Mouse (Mus musculus) neural tube, embryonic 15.5 days (tissue): Measurements from ENCODE around the gene Scmh1. TPM values are rescaled to one million over a fixed set of nuclear protein-coding genes. Genes with fewer than 3 reads are reported as not detected.

Source experiments
- ATAC-seq: fragments of 200-750 bp; cut with Nextera tagmentation; 2 replicates; pipeline ENCODE4 v1.8.0; 2017; ENCODE audit warnings: mild to moderate bottlenecking, moderate TSS enrichment, moderate library complexity; ENCODE audit not compliant: low FRiP score
- H3K27ac ChIP-seq: fragments of 300-500 bp; sonication (generic); replicated peaks from 2 replicates; pipeline ENCODE4 v1.5.1; 2015; ENCODE audit warnings: mild to moderate bottlenecking, inconsistent platforms
- H3K27me3 ChIP-seq: fragments of 300-500 bp; sonication (generic); replicated peaks from 2 replicates; pipeline ENCODE4 v1.6.1; 2015; ENCODE audit warnings: inconsistent platforms
- H3K36me3 ChIP-seq: fragments of 300-500 bp; sonication (generic); 2 replicates; pipeline ENCODE4 v1.6.1; 2015; ENCODE audit warnings: inconsistent platforms
- H3K4me1 ChIP-seq: fragments of 300-500 bp; sonication (generic); 2 replicates; pipeline ENCODE4 v1.6.1; 2015; ENCODE audit warnings: inconsistent platforms
- H3K4me2 ChIP-seq: fragments of 300-500 bp; sonication (generic); 2 replicates; pipeline ENCODE4 v1.6.1; 2015; ENCODE audit warnings: inconsistent platforms, mild to moderate bottlenecking, moderate library complexity
- H3K4me3 ChIP-seq: fragments of 300-500 bp; sonication (generic); replicated peaks from 2 replicates; pipeline ENCODE4 v1.5.1; 2015; ENCODE audit warnings: mild to moderate bottlenecking, inconsistent platforms
- H3K9ac ChIP-seq: fragments of 300-500 bp; sonication (generic); replicated peaks from 2 replicates; pipeline ENCODE4 v1.6.1; 2015; ENCODE audit warnings: mild to moderate bottlenecking, inconsistent platforms
- H3K9me3 ChIP-seq: fragments of 300-500 bp; sonication (generic); replicated peaks from 2 replicates; pipeline ENCODE4 v1.6.1; 2016; ENCODE audit warnings: inconsistent platforms
- WGBS: fragments of 180-500 bp; shearing (Covaris S2); methylation state at CpG from one replicate; pipeline ENCODE4 v1.1.7; 2015; ENCODE audit warnings: mixed read lengths; 5-methylcytosine and 5-hydroxymethylcytosine counted together
- polyA plus RNA-seq: library from polyadenylated mRNA; unstranded; fragments of >200 nt; fragmentation: Nextera tagmentation; extraction: Ambion mirVana; gene quantifications from 2 replicates; pipeline ENCODE4 v1.2.1, GENCODE M21; 2015

Scmh1 gene
- polyA plus RNA-seq = 77.5 and 80.4 TPM in 2 replicates

DNA sequence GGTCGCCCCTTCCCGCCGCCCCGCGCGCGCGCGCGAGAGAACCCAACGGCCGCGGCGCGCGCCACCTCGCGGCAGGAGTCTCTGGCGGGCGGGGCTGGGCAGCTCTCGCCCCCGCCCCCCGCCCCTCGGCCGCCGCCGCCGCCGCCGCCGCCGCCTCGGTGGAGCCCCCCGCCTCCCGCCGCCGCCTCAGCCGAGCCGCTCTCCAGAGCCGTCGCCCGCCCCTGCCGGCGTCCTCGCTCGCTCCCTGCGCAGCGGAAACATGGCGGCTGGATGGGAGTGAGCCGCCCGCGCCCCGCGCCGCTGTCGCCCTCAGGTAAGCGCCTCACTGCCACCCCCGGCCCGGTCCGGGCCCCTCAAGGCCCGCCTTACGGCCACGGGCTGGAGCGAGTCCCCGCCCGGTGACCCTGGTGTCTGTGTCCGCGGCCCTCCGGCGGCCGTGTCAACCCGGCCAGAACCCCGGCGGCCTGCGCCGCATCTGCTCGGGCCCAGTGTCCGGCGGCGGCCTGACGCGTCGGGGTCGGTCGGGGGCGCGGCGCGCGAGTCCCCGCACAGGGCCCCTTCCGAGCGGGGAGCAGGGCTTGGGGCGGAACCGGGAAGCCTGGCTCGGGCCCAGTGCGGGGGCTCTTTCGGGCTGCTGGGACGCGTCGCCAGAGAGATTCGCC is at the start of gene Scmh1:
Gene Scmh1, plus strand, starts transcription at position 138 of the 662 bp plus-strand sequence.
- no peaks in the 10 kb centered on the region for H3K27me3 ChIP-seq
- H3K4me3 ChIP-seq = peak within 1 kb of the TSS; percentile 77
- peak within 1 kb of the TSS; percentile 65 for H3K4me2 ChIP-seq
- peak; percentile 88 for ATAC-seq
- WGBS = 1% methylated on average over 51 of the region's 102 CpGs
- H3K27ac ChIP-seq = peak within 1 kb of the TSS; percentile 95
- H3K36me3 ChIP-seq = no peaks in the 10 kb centered on the region
- H3K9me3 ChIP-seq = no peaks in the 10 kb centered on the region
- peak within 1 kb of the TSS; percentile 96 for H3K9ac ChIP-seq
- peaks cover 29% of the 10 kb centered on the region for H3K4me1 ChIP-seq

DNA sequence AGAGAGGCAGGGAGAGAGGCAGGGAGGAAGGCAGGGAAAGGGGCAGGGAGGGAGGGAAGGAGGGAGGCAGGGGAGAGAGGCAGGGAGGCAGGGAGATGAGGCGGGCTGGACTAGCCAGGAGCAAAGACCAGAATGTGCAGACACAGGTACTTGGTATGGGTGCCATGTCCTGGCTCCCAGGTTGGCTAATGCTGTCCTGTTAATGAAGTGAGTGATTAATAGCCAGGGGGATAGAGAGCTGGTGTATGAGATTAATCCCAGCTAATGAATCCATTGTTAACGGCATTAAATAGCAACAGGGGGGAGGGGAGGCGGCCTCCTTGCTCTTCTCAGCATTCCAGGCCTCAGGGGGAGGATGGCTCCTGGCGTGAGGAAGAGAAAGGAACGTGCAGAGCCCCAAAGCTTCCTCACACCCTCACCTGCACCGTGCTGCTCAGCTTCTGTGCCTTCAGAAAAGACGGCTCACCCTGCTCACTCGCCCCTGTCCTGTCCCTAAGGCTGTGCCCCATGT is 45.0 kb upstream of the Scmh1 start:
- Histone ChIP-seq H3K9me3 (no peaks in the 10 kb centered on the region), H3K36me3 (no peaks in the 10 kb centered on the region), H3K4me2 (no peak overlapping the region), H3K9ac (no peak overlapping the region), H3K27me3 (no peaks in the 10 kb centered on the region), H3K4me3 (no peak overlapping the region), H3K4me1 (peaks cover 16% of the 10 kb centered on the region), H3K27ac (0 out of 2 replicates have a peak overlapping the region, but pooled peaks have one; percentile 51)
- peak; percentile 46; the same call in 1 of the 2 replicates for ATAC-seq
- WGBS = 8% methylated on average over 8 of the region's 8 CpGs

DNA sequence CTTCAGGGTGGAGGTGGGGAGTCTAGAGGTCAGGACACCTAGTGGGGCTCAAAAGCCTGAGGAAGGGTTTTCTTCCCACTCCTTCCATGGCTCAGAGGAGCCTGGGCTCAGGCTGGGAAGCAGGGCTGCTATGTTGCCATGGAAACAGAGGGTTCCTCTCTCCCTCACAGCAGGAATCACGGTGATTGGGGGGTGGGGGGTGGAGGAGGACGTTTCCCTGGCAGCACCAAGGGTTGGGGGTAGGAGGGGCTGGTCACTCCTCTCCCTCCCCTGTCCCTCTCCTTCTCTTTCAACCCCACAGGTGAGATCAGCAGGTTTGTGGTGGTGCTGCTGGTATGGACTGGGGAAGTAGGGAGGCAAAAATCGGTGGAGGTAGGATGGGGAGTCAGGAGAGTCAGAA is 40.4 kb upstream of the Scmh1 start:
- Histone ChIP-seq H3K4me2 (peak overlapping the region; percentile 40), H3K4me1 (peaks cover 34% of the 10 kb centered on the region), H3K4me3 (no peak overlapping the region), H3K36me3 (no peaks in the 10 kb centered on the region), H3K27ac (peak overlapping the region; percentile 60), H3K27me3 (no peaks in the 10 kb centered on the region), H3K9me3 (no peaks in the 10 kb centered on the region), H3K9ac (0 out of 2 replicates have a peak overlapping the region, but pooled peaks have one; percentile 32)
- 2% methylated on average over 3 of the region's 3 CpGs for WGBS
- ATAC-seq = peak; percentile 68

DNA sequence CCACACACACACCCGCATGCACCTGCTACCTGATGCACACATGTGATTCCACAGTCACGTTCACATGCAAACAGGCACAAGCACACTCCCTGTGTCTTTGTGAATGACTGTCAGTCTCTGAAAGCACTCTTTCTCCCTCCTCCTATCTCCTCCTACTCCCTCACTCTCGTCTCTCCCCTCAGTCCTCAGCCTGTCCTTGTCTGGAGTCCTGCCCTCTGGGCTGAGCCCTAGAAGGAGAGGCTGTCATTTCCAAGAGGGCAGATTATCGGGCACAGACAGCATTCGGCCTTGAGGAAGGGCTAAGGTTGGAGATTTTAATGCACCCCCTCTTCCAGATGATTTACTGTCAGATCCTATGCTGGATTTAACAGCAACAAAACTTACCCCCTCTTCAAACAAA is 39.6 kb upstream of the Scmh1 start:
- Histone ChIP-seq H3K4me3 (no peak overlapping the region), H3K4me2 (no peak overlapping the region), H3K27me3 (no peaks in the 10 kb centered on the region), H3K9me3 (no peaks in the 10 kb centered on the region), H3K27ac (no peak overlapping the region), H3K36me3 (no peaks in the 10 kb centered on the region), H3K4me1 (peaks cover 34% of the 10 kb centered on the region), H3K9ac (no peak overlapping the region)
- peak; percentile 40; the same call in 1 of the 2 replicates for ATAC-seq
- 32% methylated on average over 5 of the region's 5 CpGs for WGBS

DNA sequence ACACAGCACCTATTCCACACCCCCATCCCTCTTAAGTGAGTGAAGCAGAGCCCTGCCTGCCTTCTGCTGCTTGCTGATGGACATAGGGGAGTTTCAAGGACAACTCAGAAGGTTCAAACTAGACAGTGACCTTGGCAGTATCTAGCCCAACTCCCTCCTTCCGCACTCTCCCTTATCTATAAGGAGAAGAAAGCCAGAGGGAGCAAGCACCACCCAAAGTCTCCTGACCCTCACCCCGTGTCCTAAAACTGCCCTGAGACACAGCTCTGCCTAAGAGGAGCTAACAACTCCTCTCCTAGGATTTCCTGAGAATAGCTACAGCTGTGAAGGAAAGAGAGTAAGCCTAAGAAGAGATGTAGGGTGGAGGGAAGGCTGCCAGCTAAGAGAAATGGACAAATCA is 37.0 kb upstream of the Scmh1 start:
- Histone ChIP-seq H3K4me1 (peaks cover 40% of the 10 kb centered on the region), H3K4me3 (no peak overlapping the region), H3K9me3 (no peaks in the 10 kb centered on the region), H3K27ac (no peak overlapping the region), H3K9ac (no peak overlapping the region), H3K4me2 (no peak overlapping the region), H3K36me3 (no peaks in the 10 kb centered on the region), H3K27me3 (no peaks in the 10 kb centered on the region)
- WGBS = 93% methylated on average over 2 of the region's 2 CpGs
- ATAC-seq = no peak

DNA sequence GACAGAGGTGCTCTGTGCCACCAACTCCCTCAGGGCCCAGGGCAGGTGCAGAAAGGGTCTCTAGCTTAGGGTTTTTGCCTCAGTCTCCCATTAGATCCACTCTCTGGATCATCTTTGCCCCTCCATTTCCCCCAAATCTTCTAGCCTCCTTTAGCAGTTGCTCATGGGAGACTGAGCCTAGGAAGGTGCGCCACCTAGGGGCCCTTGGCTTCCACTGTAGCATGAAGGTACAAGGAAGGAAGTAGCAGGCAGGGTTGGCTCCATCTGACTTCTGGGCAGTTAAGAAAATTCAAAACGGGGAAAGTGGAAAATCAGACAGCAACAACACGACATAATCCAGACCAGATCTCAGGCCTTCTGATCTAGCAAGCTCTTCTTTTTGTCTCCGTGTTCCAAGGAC is 36.4 kb upstream of the Scmh1 start:
- H3K9ac ChIP-seq = no peak overlapping the region
- H3K4me3 ChIP-seq = no peak overlapping the region
- no peaks in the 10 kb centered on the region for H3K27me3 ChIP-seq
- H3K4me1 ChIP-seq = peaks cover 46% of the 10 kb centered on the region
- no peak overlapping the region for H3K27ac ChIP-seq
- ATAC-seq = no peak
- 14% methylated on average over 4 of the region's 4 CpGs for WGBS
- H3K36me3 ChIP-seq = no peaks in the 10 kb centered on the region
- no peak overlapping the region for H3K4me2 ChIP-seq
- H3K9me3 ChIP-seq = no peaks in the 10 kb centered on the region

DNA sequence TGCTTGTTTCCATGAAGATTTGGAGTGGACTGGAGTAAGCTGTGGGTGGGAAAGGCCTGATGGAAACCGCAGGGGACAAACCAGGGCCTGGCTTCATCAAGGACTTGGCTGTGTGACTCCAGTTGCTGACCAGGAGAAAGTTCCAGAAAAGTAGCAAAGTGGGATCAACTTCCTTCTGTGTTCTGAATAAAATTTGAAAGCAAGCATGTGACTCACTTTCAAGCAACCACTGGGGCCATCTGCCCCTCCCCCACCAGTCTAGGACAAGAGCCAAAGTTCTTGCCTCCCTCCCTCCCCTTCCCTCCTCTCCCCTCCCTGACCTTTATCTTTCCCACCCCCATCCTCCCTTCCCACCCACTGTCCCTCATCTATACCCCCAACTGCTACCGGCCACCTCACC is 35.9 kb upstream of the Scmh1 start:
- H3K27me3 ChIP-seq = no peaks in the 10 kb centered on the region
- H3K36me3 ChIP-seq = no peaks in the 10 kb centered on the region
- no peak overlapping the region for H3K9ac ChIP-seq
- peaks cover 46% of the 10 kb centered on the region for H3K4me1 ChIP-seq
- 26% methylated on average over 2 of the region's 2 CpGs for WGBS
- H3K27ac ChIP-seq = no peak overlapping the region
- H3K9me3 ChIP-seq = no peaks in the 10 kb centered on the region
- H3K4me3 ChIP-seq = no peak overlapping the region
- no peak for ATAC-seq
- H3K4me2 ChIP-seq = no peak overlapping the region

DNA sequence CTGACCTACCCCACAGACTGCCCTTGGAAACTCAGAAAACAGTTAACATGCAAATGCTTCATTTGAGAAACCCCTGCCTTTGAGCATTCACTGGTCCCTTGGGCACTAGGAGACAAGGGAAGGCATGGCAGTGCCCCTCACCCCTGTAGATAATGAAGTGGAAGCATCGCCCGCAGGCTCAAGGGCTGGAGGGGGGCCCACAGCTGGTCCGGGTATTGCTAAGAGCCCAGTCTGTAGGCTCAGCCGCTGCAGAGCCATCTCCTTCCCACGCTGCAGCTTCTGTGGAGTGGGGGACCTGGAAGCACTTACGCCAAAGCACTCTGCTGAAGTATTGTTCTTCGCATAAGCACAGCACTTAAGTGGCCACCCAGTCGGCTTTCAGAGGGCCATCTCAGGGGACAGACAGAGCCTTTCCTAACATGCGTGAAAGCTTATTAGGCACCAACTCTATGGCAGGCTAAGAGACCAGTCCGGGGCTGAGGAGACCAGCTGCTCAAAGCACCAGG is 35.2 kb upstream of the Scmh1 start:
- Histone ChIP-seq H3K9ac (no peak overlapping the region), H3K27ac (no peak overlapping the region), H3K9me3 (no peaks in the 10 kb centered on the region), H3K36me3 (no peaks in the 10 kb centered on the region), H3K4me3 (no peak overlapping the region), H3K4me1 (peaks cover 41% of the 10 kb centered on the region), H3K27me3 (no peaks in the 10 kb centered on the region), H3K4me2 (peak overlapping the region; percentile 28)
- 11% methylated on average over 10 of the region's 10 CpGs for WGBS
- no peak for ATAC-seq

DNA sequence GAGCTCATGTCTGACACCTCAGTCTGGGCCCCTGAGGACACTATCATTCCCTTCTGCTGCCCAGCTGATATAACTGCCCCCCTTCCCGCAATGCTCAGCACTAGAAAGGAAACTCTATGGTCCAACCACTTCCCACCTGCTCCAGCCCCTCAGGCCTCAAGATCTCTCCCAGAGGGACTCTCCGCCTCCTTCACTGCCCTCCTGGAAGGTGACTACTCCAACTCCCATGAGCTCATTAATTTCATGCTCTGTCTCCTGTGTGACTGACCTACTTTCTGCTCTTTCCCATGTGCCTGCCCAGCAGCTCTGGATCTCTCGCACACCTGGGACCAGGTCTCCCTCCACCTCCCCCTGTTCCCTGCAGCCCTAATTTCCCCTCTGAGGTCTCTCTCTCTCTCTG is 32.2 kb upstream of the Scmh1 start:
- Histone ChIP-seq H3K36me3 (no peaks in the 10 kb centered on the region), H3K4me3 (no peak overlapping the region), H3K9ac (no peak overlapping the region), H3K4me1 (peaks cover 32% of the 10 kb centered on the region), H3K27me3 (no peaks in the 10 kb centered on the region), H3K27ac (no peak overlapping the region), H3K9me3 (no peaks in the 10 kb centered on the region), H3K4me2 (no peak overlapping the region)
- whole genome bisulfite sequencing = 57% methylated on average over 3 of the region's 3 CpGs
- ATAC-seq = no peak

DNA sequence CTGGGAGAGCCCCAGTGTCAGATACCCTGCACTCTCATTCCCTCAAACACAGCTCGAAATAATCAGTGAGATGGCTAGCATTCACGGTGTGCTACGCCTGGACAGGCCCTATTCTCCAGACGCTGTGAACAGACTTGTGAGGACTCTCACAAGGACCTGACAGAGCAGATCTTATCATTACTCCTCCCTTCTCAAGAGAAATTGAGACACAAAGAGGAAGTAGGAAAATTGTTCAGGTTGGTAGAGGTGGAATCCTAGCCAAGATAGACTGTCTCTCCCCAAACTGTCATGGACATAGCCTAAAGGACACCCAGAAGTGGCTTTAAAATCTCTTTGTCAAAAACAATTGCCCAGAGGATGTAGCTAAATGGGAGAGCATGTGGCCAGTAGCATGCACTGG is 31.3 kb upstream of the Scmh1 start:
- 47% methylated on average over 4 of the region's 4 CpGs for WGBS
- no peak for ATAC-seq
- no peak overlapping the region for H3K4me2 ChIP-seq
- no peaks in the 10 kb centered on the region for H3K27me3 ChIP-seq
- H3K9ac ChIP-seq = no peak overlapping the region
- no peak overlapping the region for H3K4me3 ChIP-seq
- no peak overlapping the region for H3K27ac ChIP-seq
- peaks cover 31% of the 10 kb centered on the region for H3K4me1 ChIP-seq
- H3K9me3 ChIP-seq = no peaks in the 10 kb centered on the region
- H3K36me3 ChIP-seq = no peaks in the 10 kb centered on the region

DNA sequence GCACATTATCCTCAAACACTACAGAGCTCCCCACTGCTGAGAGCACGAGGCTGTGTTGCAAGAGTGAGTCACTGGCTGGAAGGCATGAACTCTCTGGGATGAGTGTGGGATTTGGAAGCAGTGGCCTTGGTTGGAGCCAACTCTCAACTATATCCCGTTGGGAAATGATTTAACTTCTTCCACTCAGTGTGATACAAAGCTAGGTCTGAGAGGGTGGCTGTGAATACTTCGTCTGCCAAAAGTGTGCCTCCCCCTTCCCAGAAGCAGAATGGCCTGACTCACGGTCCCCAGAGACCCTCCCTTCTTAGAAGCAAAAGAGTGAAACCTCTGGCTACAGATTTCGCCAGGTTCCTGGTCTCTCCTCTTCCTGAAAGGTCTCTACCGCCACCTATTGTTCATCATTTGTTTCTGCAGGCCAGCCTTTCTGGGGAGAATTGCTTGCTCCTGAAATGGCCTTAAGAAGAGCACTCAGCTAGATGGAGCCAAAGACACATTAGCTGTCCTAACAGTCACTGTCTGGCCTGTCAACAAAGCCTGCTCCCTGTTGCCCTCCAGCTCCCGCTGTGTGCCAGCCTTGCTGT is 24.2 kb upstream of the Scmh1 start:
- ATAC-seq = peak; percentile 89
- Histone ChIP-seq H3K27ac (peak overlapping the region; percentile 66; the same call in 1 of the 2 replicates), H3K4me1 (peaks cover 7% of the 10 kb centered on the region), H3K9ac (no peak overlapping the region), H3K27me3 (no peaks in the 10 kb centered on the region), H3K9me3 (no peaks in the 10 kb centered on the region), H3K4me2 (peak overlapping the region; percentile 22), H3K36me3 (no peaks in the 10 kb centered on the region), H3K4me3 (no peak overlapping the region)
- WGBS = 8% methylated on average over 7 of the region's 7 CpGs

DNA sequence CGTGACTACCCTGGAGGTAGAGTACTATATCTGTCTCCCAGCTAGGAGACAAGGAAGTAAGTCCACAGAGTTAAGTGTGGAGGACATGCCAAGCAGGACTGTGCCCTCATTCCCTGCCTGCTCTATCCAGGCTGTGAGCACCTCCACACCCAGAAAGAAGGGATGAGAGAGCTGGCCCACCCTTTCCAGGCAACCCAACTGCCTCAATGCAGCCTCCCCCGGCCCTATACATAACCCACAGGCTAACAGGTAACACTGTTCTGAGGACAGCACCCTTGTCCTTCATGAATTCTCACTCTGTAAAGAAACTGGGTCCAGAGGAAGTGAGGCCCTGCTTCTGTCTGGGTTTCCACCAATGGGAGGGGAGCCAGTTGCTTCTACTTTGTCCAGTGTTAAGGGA is 19.6 kb upstream of the Scmh1 start:
- Histone ChIP-seq H3K36me3 (no peaks in the 10 kb centered on the region), H3K9ac (no peak overlapping the region), H3K27me3 (no peaks in the 10 kb centered on the region), H3K27ac (no peak overlapping the region), H3K4me3 (no peak overlapping the region), H3K4me1 (peaks cover 7% of the 10 kb centered on the region), H3K9me3 (no peaks in the 10 kb centered on the region), H3K4me2 (no peak overlapping the region)
- 89% methylated on average over 2 of the region's 2 CpGs for WGBS
- ATAC-seq = no peak
